In the genomic region with DNA sequence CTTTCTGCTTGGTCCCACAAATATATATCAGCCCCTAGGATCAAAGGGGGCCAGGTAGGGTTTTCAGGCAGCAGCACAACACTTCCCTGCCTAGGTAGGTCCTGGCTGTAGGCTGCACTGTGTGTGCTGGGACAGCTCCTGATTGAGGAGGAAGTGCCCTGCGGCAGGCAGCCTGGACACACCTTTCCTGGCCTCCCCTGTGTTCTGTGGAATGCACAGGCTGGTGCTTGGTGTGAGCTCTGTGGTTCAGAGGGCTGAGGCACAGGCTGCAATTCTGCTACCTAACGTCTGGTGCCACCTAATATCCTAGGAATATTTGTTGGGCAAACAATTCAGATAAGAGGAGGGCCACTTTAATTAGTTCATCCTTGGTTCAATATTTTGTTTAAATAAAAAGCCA, we compare ENCODE assay signal across 17 mouse cellular contexts. TPM values are rescaled to one million over a fixed set of nuclear protein-coding genes. Genes with fewer than 3 reads are reported as not detected.
DNase-seq lines count a peak whose midpoint lies in the region; ATAC-seq lines count a peak whose summit lies in the region.
"Had no signal": no experiment of that assay in that cellular context is flagged by ENCODE, and none has a peak within 500 bp of the region (broad histone marks: within the 10 kb centered on the region; RNA-seq: fewer than 3 reads in every experiment).

No protein-coding gene starts in this region.

- intact Hi-C loops in gastrocnemius, postnatal 36 days (cut with DNase I): no loop called here

- no peak overlapping the region for H3K4me3 ChIP-seq in kidney, embryonic 15.5 days (replicated peaks)
- no peak overlapping the region for H3K4me3 ChIP-seq in lung, embryonic 15.5 days
- no peak overlapping the region for H3K4me3 ChIP-seq in stomach, embryonic 14.5 days (ENCODE audit: low read depth, low read length)
- H3K4me3 ChIP-seq: embryonic facial prominence, embryonic 15.5 days; heart, embryonic 13.5 days; hindbrain, embryonic 12.5 days; midbrain, embryonic 10.5 days had no signal

- H3K36me3 ChIP-seq in kidney, embryonic 15.5 days: no peaks in the 10 kb centered on the region
- no peaks in the 10 kb centered on the region for H3K36me3 ChIP-seq in lung, embryonic 15.5 days
- no peaks in the 10 kb centered on the region; the same call in 1 of the 2 replicates for H3K36me3 ChIP-seq in stomach, embryonic 14.5 days (ENCODE audit: control insufficient read depth, insufficient read depth, low read length)
- H3K36me3 ChIP-seq: hindbrain, embryonic 12.5 days; midbrain, embryonic 10.5 days had no signal

- peaks cover 9% of the 10 kb centered on the region; the same call in 1 of the 2 replicates for H3K4me1 ChIP-seq in kidney, embryonic 15.5 days
- H3K4me1 ChIP-seq in lung, embryonic 15.5 days: peaks cover 16% of the 10 kb centered on the region
- no peaks in the 10 kb centered on the region for H3K4me1 ChIP-seq in stomach, embryonic 14.5 days (ENCODE audit: control insufficient read depth, insufficient read depth, low read length)

- H3K27ac ChIP-seq in kidney, embryonic 15.5 days: no peak overlapping the region
- H3K27ac ChIP-seq in lung, embryonic 15.5 days: peak overlapping the region; percentile 81
- H3K27ac ChIP-seq in stomach, embryonic 14.5 days (ENCODE audit: low read length): no peak overlapping the region
- H3K27ac ChIP-seq: embryonic facial prominence, embryonic 15.5 days; heart, embryonic 13.5 days; hindbrain, embryonic 12.5 days had no signal

- ATAC-seq in kidney, embryonic 15.5 days (replicated peaks; ENCODE audit: low FRiP score): 0 out of 2 replicates have a peak, but pooled peaks have one; percentile 47
- ATAC-seq in granulocyte monocyte progenitor cell, adult 5-6 weeks (replicated peaks; ENCODE audit: poor library complexity, severe bottlenecking): peak; percentile 34
- peak; percentile 75 for ATAC-seq in lung, embryonic 15.5 days (ENCODE audit: borderline replicate concordance, extremely low read depth, low FRiP score, low TSS enrichment)
- peak; percentile 80 for ATAC-seq in stomach, embryonic 14.5 days (ENCODE audit: insufficient number of reproducible peaks, insufficient read depth, low FRiP score, low read depth)
- ATAC-seq: forebrain, embryonic 14.5 days had no signal

- H3K9ac ChIP-seq in kidney, embryonic 15.5 days: no peak overlapping the region
- H3K9ac ChIP-seq in lung, embryonic 15.5 days: no peak overlapping the region
- H3K9ac ChIP-seq in stomach, embryonic 14.5 days (replicated peaks; ENCODE audit: low read depth, low read length): no peak overlapping the region
- H3K9ac ChIP-seq: embryonic facial prominence, embryonic 15.5 days; heart, embryonic 13.5 days; hindbrain, embryonic 12.5 days had no signal

- no peak for DNase-seq in kidney, adult 11 months
- no peak for DNase-seq in ovary, postnatal 36 days (ENCODE audit: low spot score)
- DNase-seq in gastrocnemius, postnatal 36 days: no peak
- DNase-seq: B cell, adult 2 months; gastrocnemius, postnatal 14 days; kidney, adult 2 months; right cerebral cortex, postnatal 14 days had no signal

- H3K27me3 ChIP-seq in kidney, embryonic 15.5 days: no peaks in the 10 kb centered on the region
- no peaks in the 10 kb centered on the region for H3K27me3 ChIP-seq in lung, embryonic 15.5 days
- no peaks in the 10 kb centered on the region for H3K27me3 ChIP-seq in stomach, embryonic 14.5 days (ENCODE audit: control insufficient read depth, insufficient read depth, low read length)
- H3K27me3 ChIP-seq: embryonic facial prominence, embryonic 15.5 days; heart, embryonic 13.5 days; hindbrain, embryonic 12.5 days had no signal

- H3K4me2 ChIP-seq in kidney, embryonic 15.5 days: no peak overlapping the region
- H3K4me2 ChIP-seq in lung, embryonic 15.5 days: no peak overlapping the region
- H3K4me2 ChIP-seq in stomach, embryonic 14.5 days (replicated peaks; ENCODE audit: low read depth, low read length): no peak overlapping the region
- H3K4me2 ChIP-seq: embryonic facial prominence, embryonic 15.5 days; heart, embryonic 13.5 days; hindbrain, embryonic 12.5 days; liver, embryonic 11.5 days had no signal

- 37% methylated on average over 2 of the region's 2 CpGs for WGBS in kidney, embryonic 15.5 days
- 24% methylated on average over 2 of the region's 2 CpGs for WGBS in lung, embryonic 15.5 days
- 28% methylated on average over 2 of the region's 2 CpGs for WGBS in stomach, embryonic 14.5 days

- no peaks in the 10 kb centered on the region for H3K9me3 ChIP-seq in kidney, embryonic 15.5 days (replicated peaks)
- no peaks in the 10 kb centered on the region for H3K9me3 ChIP-seq in lung, embryonic 15.5 days
- no peaks in the 10 kb centered on the region for H3K9me3 ChIP-seq in stomach, embryonic 14.5 days (ENCODE audit: control insufficient read depth, low read depth, low read length)
- H3K9me3 ChIP-seq: embryonic facial prominence, embryonic 15.5 days; heart, embryonic 13.5 days; hindbrain, embryonic 12.5 days; midbrain, embryonic 10.5 days had no signal

RNA-seq across cellular contexts. Expression of a gene that starts 12.1 kb away (rescaled TPM):
- 23.1 and 28.7 TPM in 2 replicates for polyA plus RNA-seq in kidney, embryonic 15.5 days (2015; fragmentation: Nextera tagmentation; extraction: Ambion mirVana)
- 41.3 and 44.3 TPM in 2 replicates for total RNA-seq in granulocyte monocyte progenitor cell, adult 5-6 weeks (2014; fragmentation: Nextera tagmentation)
- total RNA-seq in granulocyte monocyte progenitor cell, adult 5-6 weeks (2017): 41.6 and 43.7 TPM in 2 replicates
- 30.6 and 32.7 TPM in 2 replicates for polyA plus RNA-seq in lung, embryonic 15.5 days (2015; fragmentation: Nextera tagmentation; extraction: Ambion mirVana)
- 34.5 and 37.1 TPM in 2 replicates for polyA plus RNA-seq in stomach, embryonic 14.5 days (2014; fragmentation: Nextera tagmentation; extraction: Ambion mirVana)
- 10 to 100 TPM; 11.4 to 11.6 TPM for total RNA-seq in gastrocnemius, postnatal 36 days (2021)
